Mouse (Mus musculus) heart, adult 2 months (tissue): ENCODE measurements at regions not wholly inside any gene's neighbourhood (a gene's known extent, or its start where the extent isn't known, plus 50 kb on each side); places are given as distances from the start of the nearest gene placed in this dataset.

Source experiments
- DNase-seq, 2 experiments: peaks; one replicate each; pipeline ENCODE4 v3.0.0; 2021
- H3K27ac ChIP-seq: fragments of 200-600 bp; 2 replicates; pipeline ENCODE4 v1.8.1; 2022
- H3K27me3 ChIP-seq: fragments of 200-500 bp; 2 replicates; pipeline ENCODE4 v1.6.1; 2012; ENCODE audit warnings: mild to moderate bottlenecking, low read length, inconsistent platforms, mixed read lengths; ENCODE audit not compliant: control insufficient read depth, insufficient read depth
- H3K36me3 ChIP-seq: fragments of 200-500 bp; 2 replicates; pipeline ENCODE4 v1.6.1; 2012; ENCODE audit warnings: low read length, inconsistent platforms; ENCODE audit not compliant: control insufficient read depth, insufficient read depth
- H3K4me1 ChIP-seq: fragments of 200-500 bp; 2 replicates; pipeline ENCODE4 v1.6.1; 2011; ENCODE audit warnings: low read length; ENCODE audit not compliant: control insufficient read depth, insufficient read depth
- H3K4me3 ChIP-seq: fragments of 200-600 bp; 2 replicates; pipeline ENCODE4 v1.8.1; 2022
- H3K79me2 ChIP-seq: fragments of 200-500 bp; replicated peaks from 2 replicates; pipeline ENCODE4 v1.6.1; 2012; ENCODE audit warnings: mild to moderate bottlenecking, inconsistent platforms, low read length, moderate library complexity, mixed read lengths; ENCODE audit not compliant: control insufficient read depth, insufficient read depth
- H3K9ac ChIP-seq: fragments of 200-500 bp; 2 replicates; pipeline ENCODE4 v1.6.1; 2012; ENCODE audit warnings: low read depth, mild to moderate bottlenecking, control low read depth, inconsistent platforms, low read length, mixed read lengths
- CTCF ChIP-seq: fragments of 200-600 bp; IDR thresholded peaks from 2 replicates; pipeline ENCODE4 v1.8.1; 2022; ENCODE audit warnings: antibody characterized with exemption, mild to moderate bottlenecking, moderate library complexity
- EP300 ChIP-seq: fragments of 200-500 bp; IDR thresholded peaks from 2 replicates; pipeline ENCODE4 v1.6.1; 2011; ENCODE audit warnings: low read depth, low read length, control low read depth; ENCODE audit not compliant: insufficient read depth
- POLR2A ChIP-seq: fragments of 200-500 bp; IDR thresholded peaks from 2 replicates; pipeline ENCODE4 v1.6.1; 2011; ENCODE audit warnings: mild to moderate bottlenecking, low read depth, low read length, control low read depth; ENCODE audit not compliant: insufficient read depth
- WGBS: fragments of 180-500 bp; shearing (Covaris S2); methylation state at CpG from one replicate; pipeline ENCODE4 v1.1.7; 2018; 5-methylcytosine and 5-hydroxymethylcytosine counted together
- intact Hi-C: fragments of 180-260 bp; cut with DNase I; formaldehyde crosslinking; loops from one replicate; pipeline ENCODE4 v1.15.1; 2025

GRCm38 (mm10) chr8:86328626-86329025 lies 251.9 kb downstream of the Abcc12 start:
- WGBS: 58% methylated on average over 7 of the region's 7 CpGs
- Histone ChIP-seq H3K79me2 (no peaks in the 10 kb centered on the region), H3K27me3 (no peaks in the 10 kb centered on the region), H3K27ac (no peak overlapping the region), H3K4me3 (no peak overlapping the region), H3K9ac (no peak overlapping the region), H3K4me1 (no peaks in the 10 kb centered on the region), H3K36me3 (no peaks in the 10 kb centered on the region)
- intact Hi-C loops: no loop called here
- no peak for DNase-seq
- TF ChIP-seq EP300: no peak
- no peak for TF ChIP-seq POLR2A
- TF ChIP-seq CTCF: no peak

- TF ChIP-seq POLR2A (no peak), EP300 (no peak), CTCF (no peak)
- Histone ChIP-seq H3K4me1 (no peaks in the 10 kb centered on the region), H3K9ac (no peak overlapping the region), H3K27ac (no peak overlapping the region), H3K27me3 (no peaks in the 10 kb centered on the region), H3K4me3 (no peak overlapping the region), H3K79me2 (no peaks in the 10 kb centered on the region), H3K36me3 (no peaks in the 10 kb centered on the region)
- intact Hi-C loops: no loop called here
- no peak for DNase-seq
- WGBS: 67% methylated on average over 3 of the region's 3 CpGs
Measured at GRCm38 (mm10) chr8:86327982-86328381, 252.5 kb downstream of the Abcc12 start.

DNA sequence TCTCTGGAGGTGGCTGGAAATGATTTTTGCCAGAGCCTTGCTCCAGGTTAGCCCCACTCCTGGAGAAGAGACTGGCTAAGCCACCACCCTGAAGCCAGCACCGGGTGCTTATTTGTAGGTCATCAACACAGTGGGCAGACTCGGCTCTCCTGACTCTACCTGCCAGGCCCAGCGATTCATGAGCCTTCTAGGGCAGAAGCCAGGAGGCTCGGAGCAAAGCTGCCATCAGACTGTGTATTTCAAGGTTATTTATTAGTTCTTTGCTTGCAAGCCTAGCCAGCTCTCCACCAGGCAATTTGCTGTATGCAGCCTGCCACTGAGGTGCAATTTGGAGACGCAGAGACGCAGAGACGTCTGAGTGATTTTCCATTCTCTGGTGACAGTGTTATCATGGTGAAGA lies 255.4 kb downstream of the Abcc12 start:
- no peak for TF ChIP-seq POLR2A
- no peak for TF ChIP-seq EP300
- no peak for TF ChIP-seq CTCF
- H3K36me3 ChIP-seq: no peaks in the 10 kb centered on the region
- no peaks in the 10 kb centered on the region for H3K79me2 ChIP-seq
- H3K4me3 ChIP-seq: no peak overlapping the region
- no peak for DNase-seq
- no peak overlapping the region for H3K9ac ChIP-seq
- no peaks in the 10 kb centered on the region for H3K4me1 ChIP-seq
- H3K27me3 ChIP-seq: no peaks in the 10 kb centered on the region
- no peak overlapping the region for H3K27ac ChIP-seq
- intact Hi-C loops: no loop called here
- WGBS: 76% methylated on average over 7 of the region's 7 CpGs

- TF ChIP-seq POLR2A (no peak), CTCF (no peak), EP300 (no peak)
- 77% methylated on average over 4 of the region's 4 CpGs for WGBS
- Histone ChIP-seq H3K9ac (no peak overlapping the region), H3K79me2 (no peaks in the 10 kb centered on the region), H3K4me1 (no peaks in the 10 kb centered on the region), H3K36me3 (no peaks in the 10 kb centered on the region), H3K27me3 (no peaks in the 10 kb centered on the region), H3K4me3 (no peak overlapping the region), H3K27ac (no peak overlapping the region)
- DNase-seq: no peak
- intact Hi-C loops: no loop called here
Measured at GRCm38 (mm10) chr8:86324542-86324941, 255.9 kb downstream of the Abcc12 start.

DNA sequence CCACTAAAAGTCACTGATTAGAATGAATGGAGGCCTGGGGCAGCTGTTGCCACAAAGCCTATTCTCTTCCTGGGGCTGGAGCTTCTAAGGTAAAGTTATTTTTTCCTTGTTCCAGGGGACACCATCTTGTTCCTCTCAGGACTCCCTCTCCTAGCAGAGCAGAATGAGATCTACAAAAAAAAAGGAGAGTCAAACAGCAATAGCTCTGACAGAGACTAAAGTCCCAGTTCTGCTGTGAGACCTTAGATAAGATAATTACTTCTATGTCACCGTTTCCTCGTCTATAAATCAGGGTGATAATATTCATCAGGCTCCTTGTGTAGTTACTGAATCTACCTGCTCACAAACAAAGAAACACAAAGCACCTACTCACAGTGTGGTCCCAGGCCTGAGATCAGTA lies 256.7 kb downstream of the Abcc12 start:
- Histone ChIP-seq H3K36me3 (no peaks in the 10 kb centered on the region), H3K27me3 (no peaks in the 10 kb centered on the region), H3K4me3 (no peak overlapping the region), H3K9ac (no peak overlapping the region), H3K79me2 (no peaks in the 10 kb centered on the region), H3K4me1 (no peaks in the 10 kb centered on the region), H3K27ac (no peak overlapping the region)
- 48% methylated on average over 2 of the region's 2 CpGs for WGBS
- intact Hi-C loops: no loop called here
- no peak for TF ChIP-seq POLR2A
- TF ChIP-seq EP300: no peak
- TF ChIP-seq CTCF: no peak
- no peak for DNase-seq

DNA sequence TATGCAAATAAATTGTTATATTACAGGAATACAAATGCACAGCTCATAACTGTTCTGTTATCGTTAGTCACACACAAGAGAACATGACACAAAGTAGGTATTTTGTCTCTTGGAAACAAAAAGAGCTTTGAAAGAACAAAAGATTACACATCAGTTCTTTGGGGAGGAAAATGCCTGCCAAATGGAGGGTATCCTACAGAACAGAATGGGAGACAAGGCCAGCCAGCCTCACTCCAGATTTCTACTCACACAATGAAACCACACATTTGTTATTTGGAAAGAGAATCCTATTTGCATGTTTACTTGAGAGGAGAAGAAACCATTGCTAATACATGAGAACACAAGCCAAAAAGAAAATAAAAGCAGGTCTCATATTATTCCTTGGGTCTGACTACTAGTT lies 258.0 kb downstream of the Abcc12 start:
- H3K4me3 ChIP-seq: no peak overlapping the region
- no peaks in the 10 kb centered on the region for H3K79me2 ChIP-seq
- DNase-seq: no peak
- intact Hi-C loops: no loop called here
- H3K9ac ChIP-seq: no peak overlapping the region
- TF ChIP-seq CTCF: no peak
- no peak for TF ChIP-seq EP300
- no peak for TF ChIP-seq POLR2A
- no peaks in the 10 kb centered on the region for H3K36me3 ChIP-seq
- 87% methylated on average over 1 of the region's 1 CpGs for WGBS
- H3K27me3 ChIP-seq: no peaks in the 10 kb centered on the region
- H3K27ac ChIP-seq: no peak overlapping the region
- H3K4me1 ChIP-seq: no peaks in the 10 kb centered on the region
